Mouse (Mus musculus) neural tube, embryonic 14.5 days (tissue): ENCODE measurements around the gene R3hdml. TPM values are rescaled to one million over a fixed set of nuclear protein-coding genes. Genes with fewer than 3 reads are reported as not detected.

Experiments
- ATAC-seq: fragments of 200-750 bp; cut with Nextera tagmentation; 2 replicates; pipeline ENCODE4 v1.8.0; 2017; ENCODE audit warnings: low read depth, mild to moderate bottlenecking, moderate TSS enrichment, moderate library complexity
- H3K27ac ChIP-seq: fragments of 300-500 bp; sonication (generic); 2 replicates; pipeline ENCODE4 v1.5.1; 2014; ENCODE audit warnings: low read depth, mild to moderate bottlenecking, control low read depth, low read length, moderate library complexity, mixed read lengths
- H3K27me3 ChIP-seq: fragments of 300-500 bp; sonication (generic); 2 replicates; pipeline ENCODE4 v1.6.1; 2014; ENCODE audit warnings: low read length; ENCODE audit not compliant: control insufficient read depth, insufficient read depth
- H3K36me3 ChIP-seq: fragments of 300-500 bp; sonication (generic); 2 replicates; pipeline ENCODE4 v1.6.1; 2014; ENCODE audit warnings: low read length, mixed read lengths; ENCODE audit not compliant: control insufficient read depth, insufficient read depth
- H3K4me1 ChIP-seq: fragments of 300-500 bp; sonication (generic); 2 replicates; pipeline ENCODE4 v1.6.1; 2014; ENCODE audit warnings: low read length; ENCODE audit not compliant: control insufficient read depth, insufficient read depth
- H3K4me2 ChIP-seq: fragments of 300-500 bp; sonication (generic); 2 replicates; pipeline ENCODE4 v1.6.1; 2014; ENCODE audit warnings: mild to moderate bottlenecking, low read depth, low read length, control low read depth
- H3K4me3 ChIP-seq: fragments of 300-500 bp; sonication (generic); 2 replicates; pipeline ENCODE4 v1.5.1; 2014; ENCODE audit warnings: low read depth, low read length, control low read depth, mixed read lengths
- H3K9ac ChIP-seq: fragments of 300-500 bp; sonication (generic); replicated peaks from 2 replicates; pipeline ENCODE4 v1.6.1; 2014; ENCODE audit warnings: low read depth, mild to moderate bottlenecking, control low read depth, low read length, mixed read lengths
- H3K9me3 ChIP-seq: fragments of 300-500 bp; sonication (generic); 2 replicates; pipeline ENCODE4 v1.6.1; 2016; ENCODE audit warnings: low read length; ENCODE audit not compliant: control insufficient read depth
- WGBS: fragments of 180-500 bp; shearing (Covaris S2); extraction: QIAGEN DNeasy Blood & Tissue Kit; methylation state at CpG from one replicate; pipeline ENCODE4 v1.1.7; 2014; 5-methylcytosine and 5-hydroxymethylcytosine counted together
- polyA plus RNA-seq: library from polyadenylated mRNA; unstranded; fragments of >200 nt; fragmentation: Nextera tagmentation; extraction: Ambion mirVana; gene quantifications from 2 replicates; pipeline ENCODE4 v1.2.1, GENCODE M21; 2014

R3hdml gene
- polyA plus RNA-seq, 1 experiment from 2014 or later: 0.19 TPM

GRCm38 (mm10) chr2:163539321-163540040 is 47.4 kb downstream of the R3hdml start:
- no peak overlapping the region for H3K27ac ChIP-seq
- WGBS: 89% methylated on average over 13 of the region's 13 CpGs
- no peak overlapping the region for H3K4me3 ChIP-seq
- H3K36me3 ChIP-seq: no peaks in the 10 kb centered on the region
- H3K9me3 ChIP-seq: no peaks in the 10 kb centered on the region
- H3K27me3 ChIP-seq: no peaks in the 10 kb centered on the region
- no peak overlapping the region for H3K9ac ChIP-seq
- no peak for ATAC-seq
- no peak overlapping the region for H3K4me2 ChIP-seq
- H3K4me1 ChIP-seq: no peaks in the 10 kb centered on the region

- Histone ChIP-seq H3K9ac (no peak overlapping the region), H3K27me3 (no peaks in the 10 kb centered on the region), H3K4me1 (no peaks in the 10 kb centered on the region), H3K27ac (no peak overlapping the region), H3K36me3 (no peaks in the 10 kb centered on the region), H3K9me3 (no peaks in the 10 kb centered on the region), H3K4me3 (no peak overlapping the region), H3K4me2 (no peak overlapping the region)
- WGBS: 85% methylated on average over 9 of the region's 9 CpGs
- ATAC-seq: no peak
These were observed 48.4 kb downstream of the R3hdml start for GRCm38 (mm10) chr2:163540231-163541117.

DNA sequence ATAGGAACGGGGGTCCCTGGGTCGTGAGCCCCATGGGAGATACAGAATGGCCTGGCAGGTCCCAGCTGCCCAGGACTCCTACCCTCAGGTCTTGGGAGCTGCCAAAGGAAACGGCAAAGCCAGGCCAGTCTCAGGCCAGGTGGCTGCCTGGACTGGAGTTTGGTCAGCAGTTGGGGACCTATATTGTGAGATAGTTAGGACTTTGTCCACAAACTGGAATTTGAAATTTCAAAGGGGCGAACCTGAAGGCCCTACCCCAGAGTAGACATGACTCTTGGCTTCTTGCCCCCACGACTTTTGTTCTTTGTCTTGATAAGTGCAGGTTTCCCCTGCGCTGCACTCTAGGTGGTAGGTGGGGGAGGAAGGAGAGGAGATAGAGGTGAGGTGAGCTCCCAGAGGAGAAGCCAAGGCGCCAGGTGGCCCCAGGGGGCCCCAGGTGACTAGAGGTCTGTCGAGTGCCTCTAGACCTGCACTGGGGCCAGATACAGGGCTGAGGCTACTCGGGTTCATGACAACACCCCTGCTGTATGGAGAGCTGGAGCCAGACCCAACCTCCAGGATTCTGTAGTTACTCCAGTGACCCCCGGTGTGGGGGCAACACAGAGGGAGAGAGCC is 49.6 kb downstream of the R3hdml start:
- Histone ChIP-seq H3K9ac (no peak overlapping the region), H3K4me3 (no peak overlapping the region), H3K4me1 (no peaks in the 10 kb centered on the region), H3K27ac (no peak overlapping the region), H3K27me3 (no peaks in the 10 kb centered on the region), H3K36me3 (no peaks in the 10 kb centered on the region), H3K9me3 (no peaks in the 10 kb centered on the region), H3K4me2 (no peak overlapping the region)
- 86% methylated on average over 10 of the region's 10 CpGs for WGBS
- ATAC-seq: no peak

- Histone ChIP-seq H3K27ac (no peak overlapping the region), H3K9me3 (no peaks in the 10 kb centered on the region), H3K4me2 (no peak overlapping the region), H3K36me3 (no peaks in the 10 kb centered on the region), H3K27me3 (no peaks in the 10 kb centered on the region), H3K4me1 (no peaks in the 10 kb centered on the region), H3K4me3 (no peak overlapping the region), H3K9ac (no peak overlapping the region)
- no peak for ATAC-seq
- 90% methylated on average over 10 of the region's 10 CpGs for WGBS
These were observed 50.6 kb downstream of the R3hdml start for GRCm38 (mm10) chr2:163542674-163543073.

GRCm38 (mm10) chr2:163546623-163547318 is 54.7 kb downstream of the R3hdml start:
- ATAC-seq: no peak
- Histone ChIP-seq H3K36me3 (no peaks in the 10 kb centered on the region), H3K4me3 (no peak overlapping the region), H3K27me3 (no peaks in the 10 kb centered on the region), H3K9me3 (no peaks in the 10 kb centered on the region), H3K9ac (no peak overlapping the region), H3K4me2 (no peak overlapping the region), H3K27ac (no peak overlapping the region), H3K4me1 (no peaks in the 10 kb centered on the region)
- WGBS: 76% methylated on average over 14 of the region's 14 CpGs

DNA sequence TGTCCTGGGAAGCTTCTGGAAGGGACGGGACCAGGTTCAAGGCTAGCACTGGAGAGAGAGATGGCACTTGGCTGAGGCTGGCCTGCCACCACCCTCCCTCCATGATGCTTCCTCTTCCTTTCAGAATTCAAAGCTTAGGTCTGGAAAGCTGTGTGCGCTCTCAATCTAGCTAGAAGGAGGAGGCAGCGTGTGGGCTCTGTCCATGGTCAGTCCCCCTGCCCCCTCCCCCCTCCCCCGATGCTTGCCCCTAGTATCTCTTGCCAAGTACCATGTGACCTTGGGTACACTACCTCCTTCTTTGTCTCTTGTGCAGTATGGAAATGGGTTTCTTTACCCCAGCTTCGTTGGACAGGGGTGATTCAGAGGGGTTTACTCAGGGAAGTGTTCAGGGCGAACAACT is 56.7 kb downstream of the R3hdml start:
- ATAC-seq: no peak

DNA sequence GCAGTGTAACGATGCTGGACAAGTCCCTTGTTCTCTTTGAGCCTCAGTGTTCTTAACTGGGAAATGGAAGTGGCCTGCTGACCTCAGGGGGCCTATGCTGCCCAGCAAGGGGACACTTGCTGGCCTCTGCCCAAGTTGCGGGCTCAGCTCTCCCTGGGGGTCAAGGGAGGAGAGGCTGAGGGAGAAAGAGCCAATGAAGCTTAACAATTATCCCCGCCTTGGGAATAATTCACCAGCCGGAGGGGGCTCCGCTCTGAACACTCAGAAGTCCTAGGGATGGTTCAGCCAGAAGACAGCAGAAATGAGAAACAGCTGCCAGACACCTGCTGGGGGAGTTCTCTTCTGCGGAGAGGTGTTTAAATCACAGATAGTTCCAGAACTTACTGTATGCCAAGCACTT is 57.7 kb downstream of the R3hdml start:
- H3K9me3 ChIP-seq: no peaks in the 10 kb centered on the region
- H3K9ac ChIP-seq: no peak overlapping the region
- no peak for ATAC-seq
- no peaks in the 10 kb centered on the region for H3K36me3 ChIP-seq
- no peaks in the 10 kb centered on the region for H3K4me1 ChIP-seq
- H3K27me3 ChIP-seq: no peaks in the 10 kb centered on the region
- no peak overlapping the region for H3K4me3 ChIP-seq
- no peak overlapping the region for H3K4me2 ChIP-seq
- no peak overlapping the region for H3K27ac ChIP-seq
- WGBS: 19% methylated on average over 6 of the region's 6 CpGs

More for the DNA sequence above, 56.7 kb downstream of the R3hdml start:
- no peak overlapping the region for H3K27ac ChIP-seq
- no peak overlapping the region for H3K4me3 ChIP-seq
- H3K27me3 ChIP-seq: no peaks in the 10 kb centered on the region
- H3K4me1 ChIP-seq: no peaks in the 10 kb centered on the region
- WGBS: 75% methylated on average over 6 of the region's 6 CpGs
- H3K9me3 ChIP-seq: no peaks in the 10 kb centered on the region
- no peak overlapping the region for H3K9ac ChIP-seq
- H3K4me2 ChIP-seq: no peak overlapping the region
- H3K36me3 ChIP-seq: no peaks in the 10 kb centered on the region
